Mouse (Mus musculus): ENCODE data around the gene Gmip. TPM values are rescaled to one million over a fixed set of nuclear protein-coding genes. Genes with fewer than 3 reads are reported as not detected.

Gmip gene
- polyA plus RNA-seq, 1 experiment: 210 TPM

DNA sequence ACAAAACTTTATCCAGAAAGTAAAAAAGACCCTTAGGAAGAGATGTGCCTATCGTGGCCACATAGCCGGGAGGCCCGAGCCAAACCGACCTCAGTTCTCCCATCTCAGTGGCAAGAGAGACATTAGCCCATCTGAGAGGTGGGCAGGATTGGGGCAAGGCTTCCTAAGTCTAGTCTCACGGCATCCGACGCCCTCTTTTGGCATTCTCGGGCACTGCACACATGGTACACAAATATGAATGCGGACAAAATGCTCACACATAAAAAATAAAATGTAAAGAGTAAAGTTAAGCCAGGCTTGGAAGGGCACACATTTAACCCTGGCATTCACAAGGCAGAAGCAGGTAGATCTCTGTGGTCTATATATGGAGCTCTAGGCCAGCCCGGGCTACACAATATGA, 45.4 kb downstream of the Gmip start:
- Histone ChIP-seq H3K27me3 (ENCODE audit: control insufficient read depth, insufficient read depth, low read length) (no peaks in the 10 kb centered on the region), H3K27ac (ENCODE audit: insufficient read depth, low read length) (no peak overlapping the region), H3K4me3 (ENCODE audit: extremely low read depth, insufficient read depth, insufficient read length) (no peak overlapping the region), H3K36me3 (ENCODE audit: control insufficient read depth, insufficient read depth, low read length) (no peaks in the 10 kb centered on the region), H3K4me1 (ENCODE audit: control insufficient read depth, insufficient read depth, insufficient read length) (no peaks in the 10 kb centered on the region)
- DNase-seq (ENCODE audit: low read depth in 1 of 2, low spot score in 2 of 2): no peak
- TF ChIP-seq CTCF (IDR thresholded peaks at IDR 0.05; ENCODE audit: extremely low read depth, insufficient read depth, insufficient read length, insufficient replicate concordance) (no peak), POLR2A (IDR thresholded peaks at IDR 0.05; ENCODE audit: low read depth, low read length) (no peak)
- WGBS: 94% methylated on average over 10 of the region's 10 CpGs

DNA sequence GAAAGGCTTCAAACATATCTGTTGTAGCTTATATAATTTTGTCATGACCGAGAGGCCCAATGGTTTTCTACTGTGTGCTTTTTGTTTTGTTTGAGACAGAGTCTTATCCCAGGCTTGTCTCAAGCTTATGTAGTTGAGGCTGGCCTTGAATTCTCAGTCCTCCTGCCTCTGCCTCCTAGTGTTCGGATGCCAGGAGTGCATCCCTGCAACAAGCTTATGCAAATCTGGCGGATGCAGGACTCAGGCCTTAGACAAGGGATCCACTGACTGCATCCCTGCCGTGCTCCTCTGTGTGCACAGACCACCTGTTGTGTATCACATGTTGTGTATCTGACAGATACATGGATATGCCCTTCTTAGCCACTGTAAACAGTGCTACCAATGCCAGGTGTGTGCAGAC, 52.3 kb downstream of the Gmip start:
- WGBS: 88% methylated on average over 4 of the region's 4 CpGs
- Histone ChIP-seq H3K36me3 (ENCODE audit: control insufficient read depth, insufficient read depth, low read length) (no peaks in the 10 kb centered on the region), H3K27me3 (ENCODE audit: control insufficient read depth, insufficient read depth, low read length) (no peaks in the 10 kb centered on the region), H3K27ac (ENCODE audit: insufficient read depth, low read length) (no peak overlapping the region), H3K4me3 (ENCODE audit: extremely low read depth, insufficient read depth, insufficient read length) (no peak overlapping the region), H3K4me1 (ENCODE audit: control insufficient read depth, insufficient read depth, insufficient read length) (no peaks in the 10 kb centered on the region)
- no peak for DNase-seq (ENCODE audit: low read depth in 1 of 2, low spot score in 2 of 2)
- no peak for TF ChIP-seq POLR2A (IDR thresholded peaks at IDR 0.05; ENCODE audit: low read depth, low read length)
- no peak for TF ChIP-seq CTCF (IDR thresholded peaks at IDR 0.05; ENCODE audit: extremely low read depth, insufficient read depth, insufficient read length, insufficient replicate concordance)

DNA sequence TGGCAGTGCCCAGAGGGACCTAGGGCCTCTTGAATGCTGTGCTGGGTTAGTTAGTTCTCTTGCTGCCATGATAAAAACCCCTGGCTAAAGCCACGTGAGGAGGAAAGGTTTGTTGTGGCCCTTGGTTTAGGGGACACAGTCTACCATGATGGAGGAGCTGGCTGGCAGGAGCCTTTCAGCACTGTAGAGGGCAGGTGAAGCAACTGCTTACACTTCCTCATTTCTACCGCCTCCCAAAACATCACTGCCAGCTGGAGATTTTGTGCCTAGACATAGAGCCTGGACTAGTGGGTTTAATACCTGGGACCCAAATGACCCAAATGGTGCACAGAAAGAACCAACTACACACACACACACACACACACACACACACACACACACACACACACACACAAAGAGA, 52.8 kb downstream of the Gmip start:
- DNase-seq (ENCODE audit: low read depth in 1 of 2, low spot score in 2 of 2): no peak
- Histone ChIP-seq H3K27me3 (ENCODE audit: control insufficient read depth, insufficient read depth, low read length) (no peaks in the 10 kb centered on the region), H3K27ac (ENCODE audit: insufficient read depth, low read length) (no peak overlapping the region), H3K4me1 (ENCODE audit: control insufficient read depth, insufficient read depth, insufficient read length) (no peaks in the 10 kb centered on the region), H3K36me3 (ENCODE audit: control insufficient read depth, insufficient read depth, low read length) (no peaks in the 10 kb centered on the region), H3K4me3 (ENCODE audit: extremely low read depth, insufficient read depth, insufficient read length) (no peak overlapping the region)
- WGBS: 43% methylated on average over 2 of the region's 2 CpGs
- TF ChIP-seq CTCF (IDR thresholded peaks at IDR 0.05; ENCODE audit: extremely low read depth, insufficient read depth, insufficient read length, insufficient replicate concordance) (no peak), POLR2A (IDR thresholded peaks at IDR 0.05; ENCODE audit: low read depth, low read length) (no peak)

DNA sequence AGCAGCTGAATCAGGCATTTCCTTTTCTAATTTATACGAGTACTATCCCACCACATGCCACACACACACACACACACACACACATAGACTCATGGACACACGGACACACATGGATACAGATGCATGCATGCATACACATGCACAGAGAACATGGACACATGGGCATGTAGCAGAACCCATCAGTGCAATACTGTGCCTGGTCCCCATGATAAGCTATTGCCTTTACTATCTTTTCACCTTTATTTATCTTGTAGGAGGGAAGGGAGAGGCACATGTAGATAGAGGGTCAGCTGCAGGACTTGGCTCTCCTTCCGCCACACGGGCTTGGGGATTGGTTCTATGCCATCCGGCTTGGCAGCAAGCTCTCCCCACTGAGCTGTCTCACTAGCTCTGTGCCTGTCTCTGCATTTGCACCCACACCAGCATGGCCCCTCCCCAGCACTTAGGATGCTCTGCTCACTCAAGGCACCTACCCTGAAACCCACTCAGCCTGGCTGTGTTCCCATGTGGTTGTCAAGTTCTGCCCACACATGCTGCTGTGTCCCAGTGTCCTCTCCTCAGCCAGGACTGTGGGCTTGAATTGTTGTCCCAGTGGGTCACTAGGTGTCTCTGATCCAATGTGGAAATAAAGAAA, 55.0 kb downstream of the Gmip start:
- no peaks in the 10 kb centered on the region for H3K4me1 ChIP-seq (ENCODE audit: control insufficient read depth, insufficient read depth, insufficient read length)
- H3K27me3 ChIP-seq (ENCODE audit: control insufficient read depth, insufficient read depth, low read length): no peaks in the 10 kb centered on the region
- 83% methylated on average over 5 of the region's 5 CpGs for WGBS
- H3K36me3 ChIP-seq (ENCODE audit: control insufficient read depth, insufficient read depth, low read length): no peaks in the 10 kb centered on the region
- no peak for DNase-seq (ENCODE audit: low read depth in 1 of 2, low spot score in 2 of 2)
- TF ChIP-seq CTCF (IDR thresholded peaks at IDR 0.05; ENCODE audit: extremely low read depth, insufficient read depth, insufficient read length, insufficient replicate concordance): no peak
- TF ChIP-seq POLR2A (IDR thresholded peaks at IDR 0.05; ENCODE audit: low read depth, low read length): no peak
- no peak overlapping the region for H3K4me3 ChIP-seq (ENCODE audit: extremely low read depth, insufficient read depth, insufficient read length)
- H3K27ac ChIP-seq (ENCODE audit: insufficient read depth, low read length): no peak overlapping the region

DNA sequence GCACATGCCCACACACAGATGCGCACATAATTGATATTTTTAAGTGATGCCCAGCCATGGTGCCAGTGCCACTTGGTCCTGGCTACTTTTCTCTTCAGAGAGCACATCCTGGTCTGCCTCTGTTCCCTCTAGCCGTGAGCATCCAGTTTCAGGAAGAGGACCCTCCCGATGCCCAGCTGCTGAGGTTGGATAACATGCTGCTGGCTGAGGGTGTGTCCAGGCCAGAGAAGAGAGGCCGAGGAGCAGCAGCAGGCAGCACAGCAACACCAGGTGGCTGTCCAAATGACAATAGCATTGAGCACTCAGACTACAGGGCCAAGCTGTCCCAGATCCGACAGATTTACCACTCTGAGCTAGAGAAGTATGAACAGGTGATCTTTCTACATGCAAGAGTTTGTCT, 55.7 kb downstream of the Gmip start:
- Histone ChIP-seq H3K4me1 (ENCODE audit: control insufficient read depth, insufficient read depth, insufficient read length) (no peaks in the 10 kb centered on the region), H3K27ac (ENCODE audit: insufficient read depth, low read length) (no peak overlapping the region), H3K27me3 (ENCODE audit: control insufficient read depth, insufficient read depth, low read length) (no peaks in the 10 kb centered on the region), H3K4me3 (ENCODE audit: extremely low read depth, insufficient read depth, insufficient read length) (no peak overlapping the region), H3K36me3 (ENCODE audit: control insufficient read depth, insufficient read depth, low read length) (no peaks in the 10 kb centered on the region)
- 81% methylated on average over 5 of the region's 5 CpGs for WGBS
- TF ChIP-seq CTCF (IDR thresholded peaks at IDR 0.05; ENCODE audit: extremely low read depth, insufficient read depth, insufficient read length, insufficient replicate concordance): no peak
- no peak for TF ChIP-seq POLR2A (IDR thresholded peaks at IDR 0.05; ENCODE audit: low read depth, low read length)
- no peak for DNase-seq (ENCODE audit: low read depth in 1 of 2, low spot score in 2 of 2)

DNA sequence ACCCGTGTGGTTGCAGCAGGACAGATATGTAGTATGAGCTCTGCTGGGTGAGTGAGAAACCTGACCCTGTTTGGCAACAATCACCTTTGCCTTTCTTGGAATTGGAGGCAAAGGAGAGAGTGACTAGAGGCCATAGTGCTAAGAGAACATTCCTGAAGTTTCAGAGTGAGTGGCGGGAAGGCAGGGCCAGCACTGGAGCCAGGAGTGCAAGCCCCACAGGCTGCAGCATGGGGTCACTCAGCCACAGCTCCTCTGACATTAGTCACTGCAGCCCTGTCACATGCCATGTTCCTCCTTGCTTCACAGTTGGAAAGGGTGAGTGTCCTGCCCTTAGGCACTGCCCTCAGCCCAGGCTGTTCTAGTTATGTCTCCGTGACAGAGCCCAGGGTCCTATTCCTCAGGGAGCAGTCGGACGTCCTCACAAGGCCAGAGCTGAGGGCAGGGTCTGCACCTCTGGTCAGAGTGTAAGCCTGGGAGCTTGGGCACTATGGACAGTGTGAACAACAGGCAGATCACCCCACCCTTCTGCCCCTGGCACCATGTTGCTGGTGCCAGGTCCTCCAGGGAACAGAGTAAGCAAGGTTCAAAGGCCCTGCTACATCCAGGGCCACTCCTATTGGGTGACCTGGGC, 59.3 kb downstream of the Gmip start:
- H3K27ac ChIP-seq (ENCODE audit: insufficient read depth, low read length): no peak overlapping the region
- WGBS: 94% methylated on average over 5 of the region's 5 CpGs
- TF ChIP-seq CTCF (IDR thresholded peaks at IDR 0.05; ENCODE audit: extremely low read depth, insufficient read depth, insufficient read length, insufficient replicate concordance) (no peak), POLR2A (IDR thresholded peaks at IDR 0.05; ENCODE audit: low read depth, low read length) (no peak)
- no peak overlapping the region for H3K4me3 ChIP-seq (ENCODE audit: extremely low read depth, insufficient read depth, insufficient read length)
- no peaks in the 10 kb centered on the region for H3K36me3 ChIP-seq (ENCODE audit: control insufficient read depth, insufficient read depth, low read length)
- H3K27me3 ChIP-seq (ENCODE audit: control insufficient read depth, insufficient read depth, low read length): no peaks in the 10 kb centered on the region
- no peaks in the 10 kb centered on the region for H3K4me1 ChIP-seq (ENCODE audit: control insufficient read depth, insufficient read depth, insufficient read length)
- DNase-seq (ENCODE audit: low read depth in 1 of 2, low spot score in 2 of 2): no peak
